Mouse (Mus musculus) hindbrain, embryonic 12.5 days (tissue): Measurements from ENCODE around the gene Cipc. TPM values are rescaled to one million over a fixed set of nuclear protein-coding genes. Genes with fewer than 3 reads are reported as not detected.

ENCODE experiments used
- ATAC-seq: fragments of 200-750 bp; cut with Nextera tagmentation; 2 replicates; pipeline ENCODE4 v1.8.0; 2017; ENCODE audit warnings: moderate TSS enrichment; ENCODE audit not compliant: low FRiP score
- H3K27ac ChIP-seq: fragments of 300-500 bp; sonication (generic); 2 replicates; pipeline ENCODE4 v1.5.1; 2016; ENCODE audit warnings: mild to moderate bottlenecking
- H3K27me3 ChIP-seq: fragments of 300-500 bp; sonication (generic); 2 replicates; pipeline ENCODE4 v1.6.1; 2016; ENCODE audit warnings: mild to moderate bottlenecking
- H3K36me3 ChIP-seq: fragments of 300-500 bp; sonication (generic); 2 replicates; pipeline ENCODE4 v1.6.1; 2016; ENCODE audit warnings: mild to moderate bottlenecking
- H3K4me1 ChIP-seq: fragments of 300-500 bp; sonication (generic); 2 replicates; pipeline ENCODE4 v1.6.1; 2016
- H3K4me2 ChIP-seq: fragments of 300-500 bp; sonication (generic); replicated peaks from 2 replicates; pipeline ENCODE4 v1.6.1; 2016; ENCODE audit warnings: mild to moderate bottlenecking
- H3K4me3 ChIP-seq: fragments of 300-500 bp; sonication (generic); 2 replicates; pipeline ENCODE4 v1.5.1; 2016; ENCODE audit warnings: mild to moderate bottlenecking
- H3K9ac ChIP-seq: fragments of 300-500 bp; sonication (generic); 2 replicates; pipeline ENCODE4 v1.6.1; 2016; ENCODE audit warnings: mild to moderate bottlenecking, moderate library complexity
- H3K9me3 ChIP-seq: fragments of 300-500 bp; sonication (generic); replicated peaks from 2 replicates; pipeline ENCODE4 v1.6.1; 2016; ENCODE audit warnings: mild to moderate bottlenecking
- WGBS: fragments of 180-500 bp; shearing (Covaris S2); methylation state at CpG from one replicate; pipeline ENCODE4 v1.1.7; 2016; 5-methylcytosine and 5-hydroxymethylcytosine counted together
- polyA plus RNA-seq: library from polyadenylated mRNA; unstranded; fragments of >200 nt; fragmentation: Nextera tagmentation; extraction: Ambion mirVana; gene quantifications from 2 replicates; pipeline ENCODE4 v1.2.1, GENCODE M21; 2016

Cipc gene
- polyA plus RNA-seq, 1 experiment from 2014 or later, result 41.1 TPM

GRCm38 (mm10) chr12:86988227-86988626 is 41.4 kb downstream of the Cipc start:
- H3K27ac ChIP-seq, result no peak overlapping the region
- peaks cover 36% of the 10 kb centered on the region for H3K4me1 ChIP-seq
- H3K9me3 ChIP-seq, result no peaks in the 10 kb centered on the region
- no peak for ATAC-seq
- 40% methylated on average over 16 of the region's 16 CpGs for WGBS
- H3K4me3 ChIP-seq, result no peak overlapping the region
- peaks cover 83% of the 10 kb centered on the region for H3K27me3 ChIP-seq
- H3K36me3 ChIP-seq, result no peaks in the 10 kb centered on the region
- H3K9ac ChIP-seq, result no peak overlapping the region
- H3K4me2 ChIP-seq, result no peak overlapping the region

DNA sequence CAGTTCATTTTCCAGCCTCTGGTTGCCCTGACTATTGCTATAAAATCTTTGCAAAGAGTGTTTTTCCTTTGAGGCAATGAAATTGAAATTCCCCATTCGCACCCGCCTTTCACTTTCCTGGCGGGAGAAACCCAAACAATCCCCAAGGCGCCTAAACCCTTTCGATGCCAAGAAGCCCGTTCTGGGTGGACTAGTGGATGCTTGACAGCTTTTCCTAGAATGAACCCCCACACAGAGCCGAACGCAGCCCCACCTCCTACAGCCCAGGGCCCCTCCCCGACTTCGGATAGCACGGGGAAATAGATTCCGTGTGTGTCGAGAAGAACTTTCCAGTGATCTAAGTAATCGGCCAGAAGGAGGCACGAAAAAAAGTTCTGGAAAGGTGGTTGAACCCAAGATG is 42.5 kb downstream of the Cipc start:
- Histone ChIP-seq H3K27me3 (peaks cover 72% of the 10 kb centered on the region), H3K4me3 (peak overlapping the region; percentile 57), H3K36me3 (no peaks in the 10 kb centered on the region), H3K9me3 (no peaks in the 10 kb centered on the region), H3K27ac (no peak overlapping the region), H3K4me2 (peak overlapping the region; percentile 88), H3K9ac (peak overlapping the region; percentile 73; the same call in 1 of the 2 replicates), H3K4me1 (peaks cover 25% of the 10 kb centered on the region)
- WGBS, result 7% methylated on average over 15 of the region's 15 CpGs
- no peak for ATAC-seq

DNA sequence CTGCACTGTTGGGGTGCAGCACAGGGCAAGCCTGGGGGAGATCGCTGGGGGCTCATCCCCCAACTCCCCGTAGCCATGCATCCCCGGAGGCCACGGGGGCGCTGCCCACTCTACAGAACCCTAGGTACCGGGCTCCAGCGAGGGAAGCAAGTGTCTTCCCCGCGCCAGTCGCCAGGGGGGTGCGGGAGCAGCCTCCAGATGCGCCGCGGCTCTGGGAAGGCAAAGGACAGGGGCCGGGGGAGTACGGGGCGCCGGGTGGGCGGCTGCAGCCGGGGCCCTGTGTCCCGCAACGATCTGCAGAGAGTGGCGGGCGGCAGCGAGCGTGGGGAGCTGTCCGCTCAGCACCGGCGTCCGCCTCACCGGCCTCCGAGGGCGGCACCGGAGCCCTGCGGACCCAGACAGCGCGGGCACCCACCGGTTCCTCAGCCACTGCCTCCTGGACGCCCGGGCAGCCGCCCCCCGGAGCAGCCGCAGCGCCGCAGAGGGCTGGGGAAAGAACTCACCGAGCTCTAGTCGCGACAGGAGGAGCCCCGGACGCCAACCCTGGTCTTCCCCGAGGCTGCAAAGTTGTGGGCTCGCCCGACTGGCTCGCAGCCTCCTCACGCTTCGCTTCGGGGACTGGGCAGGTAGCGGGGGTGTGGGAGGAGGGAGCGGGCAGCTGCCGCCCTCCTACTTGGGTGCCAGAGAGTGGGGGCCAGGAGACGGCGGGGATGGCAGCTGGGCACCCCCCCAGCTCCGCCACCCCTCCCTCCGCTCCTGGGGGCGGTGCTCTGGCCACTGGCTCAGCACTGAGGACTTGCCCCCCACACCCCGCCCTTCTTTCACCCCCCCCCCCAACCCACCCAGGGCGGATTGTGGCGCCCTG is 43.3 kb downstream of the Cipc start, which contains the start of gene Zdhhc22:
Zdhhc22 (minus strand) TSS at position 541 of the 865 bp plus-strand sequence.
- Histone ChIP-seq H3K27ac (peak within 1 kb of the TSS; percentile 44; the same call in 1 of the 2 replicates), H3K9me3 (no peaks in the 10 kb centered on the region), H3K4me1 (peaks cover 30% of the 10 kb centered on the region), H3K4me3 (peak within 1 kb of the TSS; percentile 57), H3K27me3 (peaks cover 65% of the 10 kb centered on the region), H3K9ac (peak within 1 kb of the TSS; percentile 73), H3K4me2 (peak within 1 kb of the TSS; percentile 88), H3K36me3 (no peaks in the 10 kb centered on the region)
- peak; percentile 76 for ATAC-seq
- under 1% methylated on average over 62 of the region's 68 CpGs for WGBS

- Histone ChIP-seq H3K9ac (peak overlapping the region; percentile 73), H3K9me3 (no peaks in the 10 kb centered on the region), H3K27me3 (peaks cover 60% of the 10 kb centered on the region), H3K4me2 (peak overlapping the region; percentile 88), H3K4me1 (peaks cover 30% of the 10 kb centered on the region), H3K27ac (no peak overlapping the region), H3K4me3 (peak overlapping the region; percentile 57), H3K36me3 (no peaks in the 10 kb centered on the region)
- ATAC-seq, result no peak
- WGBS, result 65% methylated on average over 2 of the region's 2 CpGs
Measured at GRCm38 (mm10) chr12:86990755-86991110, 43.9 kb downstream of the Cipc start.

DNA sequence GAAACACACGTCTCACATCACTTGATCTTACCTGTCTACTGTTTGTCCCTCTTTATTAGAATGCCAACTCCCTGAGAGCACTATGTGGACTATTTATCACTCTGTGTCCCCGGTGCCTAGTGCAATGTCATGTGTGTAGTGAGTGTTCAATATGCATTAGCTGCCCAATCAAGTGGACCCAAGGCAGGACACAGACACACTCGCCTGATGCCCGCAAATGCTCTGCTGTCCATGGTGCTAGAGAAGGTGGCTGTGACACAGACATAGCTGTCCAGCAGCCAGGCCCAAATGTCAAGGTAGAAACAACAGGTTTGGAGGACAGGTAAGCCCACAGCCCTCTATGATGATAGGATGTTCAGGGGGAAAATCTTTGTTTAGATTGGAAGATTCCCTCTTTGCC is 47.3 kb downstream of the Cipc start:
- no peaks in the 10 kb centered on the region for H3K36me3 ChIP-seq
- H3K4me2 ChIP-seq, result no peak overlapping the region
- no peak overlapping the region for H3K4me3 ChIP-seq
- H3K27ac ChIP-seq, result no peak overlapping the region
- peaks cover 30% of the 10 kb centered on the region for H3K4me1 ChIP-seq
- no peak overlapping the region for H3K9ac ChIP-seq
- peaks cover 26% of the 10 kb centered on the region for H3K27me3 ChIP-seq
- 40% methylated on average over 4 of the region's 4 CpGs for WGBS
- no peaks in the 10 kb centered on the region for H3K9me3 ChIP-seq
- no peak for ATAC-seq

- WGBS, result 52% methylated on average over 3 of the region's 3 CpGs
- no peaks in the 10 kb centered on the region for H3K36me3 ChIP-seq
- no peak overlapping the region for H3K4me2 ChIP-seq
- peaks cover 20% of the 10 kb centered on the region for H3K27me3 ChIP-seq
- peaks cover 28% of the 10 kb centered on the region for H3K4me1 ChIP-seq
- H3K4me3 ChIP-seq, result no peak overlapping the region
- H3K27ac ChIP-seq, result no peak overlapping the region
- no peak overlapping the region; the same call in 1 of the 2 replicates for H3K9ac ChIP-seq
- H3K9me3 ChIP-seq, result no peaks in the 10 kb centered on the region
- no peak for ATAC-seq
Measured at GRCm38 (mm10) chr12:86994776-86995175, 47.9 kb downstream of the Cipc start.

- Histone ChIP-seq H3K27ac (no peak overlapping the region), H3K9ac (no peak overlapping the region), H3K36me3 (no peaks in the 10 kb centered on the region), H3K4me3 (no peak overlapping the region), H3K4me2 (no peak overlapping the region), H3K9me3 (no peaks in the 10 kb centered on the region), H3K4me1 (peaks cover 24% of the 10 kb centered on the region), H3K27me3 (peaks cover 9% of the 10 kb centered on the region)
- WGBS, result 79% methylated on average over 6 of the region's 6 CpGs
- no peak for ATAC-seq
Measured at GRCm38 (mm10) chr12:86995931-86996330, 49.1 kb downstream of the Cipc start.

DNA sequence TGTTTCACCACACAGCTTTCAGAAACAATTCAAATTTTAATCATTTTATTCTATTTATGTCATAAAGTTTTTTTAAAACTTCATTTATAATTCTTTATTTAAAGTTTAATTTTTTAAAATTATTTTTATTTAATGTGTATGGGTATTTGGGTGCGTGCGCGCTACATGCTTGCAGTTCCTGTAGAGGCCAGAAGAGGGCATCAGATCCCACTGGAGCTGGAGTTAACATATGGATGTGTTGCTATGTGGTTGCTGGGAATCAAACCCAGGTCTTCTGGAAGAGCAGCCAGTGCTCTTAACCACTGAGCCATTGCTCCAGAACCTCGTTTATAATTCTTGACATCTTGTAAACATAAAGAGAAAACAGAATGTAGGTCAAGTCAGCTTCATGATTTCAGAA is 51.9 kb downstream of the Cipc start:
- Histone ChIP-seq H3K4me2 (no peak overlapping the region), H3K9ac (no peak overlapping the region), H3K27me3 (no peaks in the 10 kb centered on the region), H3K4me1 (peaks cover 18% of the 10 kb centered on the region), H3K9me3 (no peaks in the 10 kb centered on the region), H3K36me3 (no peaks in the 10 kb centered on the region), H3K4me3 (no peak overlapping the region), H3K27ac (no peak overlapping the region)
- no peak for ATAC-seq
- 88% methylated on average over 4 of the region's 4 CpGs for WGBS

DNA sequence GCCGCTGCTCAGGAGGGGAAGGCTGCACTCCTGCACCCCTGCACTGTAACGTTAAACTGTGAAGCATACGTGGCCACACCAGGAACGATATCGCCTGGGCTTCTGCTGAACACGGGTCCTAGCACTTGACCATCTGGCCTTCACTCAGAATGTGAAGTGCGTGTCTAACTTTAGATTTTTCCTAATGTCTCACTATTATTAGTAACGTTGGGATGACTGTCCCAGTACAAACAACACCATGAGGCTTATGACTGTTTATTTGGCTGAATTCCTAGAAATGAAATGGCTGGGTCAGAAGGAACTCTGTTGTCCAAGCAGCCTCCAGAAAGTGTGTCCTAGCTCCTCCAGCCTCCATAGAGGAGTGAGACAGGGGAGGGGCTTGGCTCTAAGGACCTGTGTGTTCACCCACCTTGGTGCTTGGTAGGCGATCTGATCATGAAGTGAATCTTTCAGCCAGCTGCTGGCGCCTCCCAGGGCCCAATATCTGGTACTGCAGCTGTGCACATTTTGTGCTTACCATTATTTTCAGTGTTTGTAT is 52.5 kb downstream of the Cipc start:
- ATAC-seq, result no peak
- WGBS, result 75% methylated on average over 10 of the region's 10 CpGs
- Histone ChIP-seq H3K9ac (no peak overlapping the region), H3K4me3 (no peak overlapping the region), H3K4me1 (peaks cover 19% of the 10 kb centered on the region), H3K9me3 (no peaks in the 10 kb centered on the region), H3K27me3 (no peaks in the 10 kb centered on the region), H3K36me3 (no peaks in the 10 kb centered on the region), H3K4me2 (no peak overlapping the region), H3K27ac (no peak overlapping the region)

GRCm38 (mm10) chr12:87000151-87000839 is 53.5 kb downstream of the Cipc start:
- ATAC-seq, result no peak
- no peak overlapping the region for H3K4me3 ChIP-seq
- H3K4me2 ChIP-seq, result no peak overlapping the region
- H3K27ac ChIP-seq, result no peak overlapping the region
- peaks cover 15% of the 10 kb centered on the region for H3K4me1 ChIP-seq
- no peaks in the 10 kb centered on the region for H3K9me3 ChIP-seq
- H3K36me3 ChIP-seq, result no peaks in the 10 kb centered on the region
- H3K27me3 ChIP-seq, result no peaks in the 10 kb centered on the region
- H3K9ac ChIP-seq, result no peak overlapping the region
- 50% methylated on average over 5 of the region's 5 CpGs for WGBS

- H3K36me3 ChIP-seq, result no peaks in the 10 kb centered on the region
- H3K4me2 ChIP-seq, result no peak overlapping the region
- no peaks in the 10 kb centered on the region for H3K27me3 ChIP-seq
- H3K4me3 ChIP-seq, result no peak overlapping the region
- ATAC-seq, result peak; percentile 26; the same call in 1 of the 2 replicates
- no peak overlapping the region for H3K9ac ChIP-seq
- 43% methylated on average over 6 of the region's 6 CpGs for WGBS
- no peak overlapping the region for H3K27ac ChIP-seq
- peaks cover 16% of the 10 kb centered on the region for H3K4me1 ChIP-seq
- no peaks in the 10 kb centered on the region for H3K9me3 ChIP-seq
Measured at GRCm38 (mm10) chr12:87000840-87001176, 54.0 kb downstream of the Cipc start.

GRCm38 (mm10) chr12:87002209-87002608 is 55.4 kb downstream of the Cipc start:
- Histone ChIP-seq H3K27ac (no peak overlapping the region), H3K27me3 (no peaks in the 10 kb centered on the region), H3K9ac (no peak overlapping the region), H3K9me3 (no peaks in the 10 kb centered on the region), H3K4me1 (peaks cover 16% of the 10 kb centered on the region), H3K4me2 (no peak overlapping the region), H3K4me3 (no peak overlapping the region), H3K36me3 (no peaks in the 10 kb centered on the region)
- WGBS, result 60% methylated on average over 7 of the region's 7 CpGs
- ATAC-seq, result no peak
